Mouse (Mus musculus): Measurements from ENCODE around the gene Ubl7.
A peak's percentile ranks its signal among the peaks of the same experiment; 100 is the strongest.

Gene Ubl7

GRCm38 (mm10) chr9:57921491-57922060 lies 10.8 kb downstream of the Ubl7 start:
- no peak for DNase-seq (ENCODE audit: low spot score in 2 of 2)

DNA sequence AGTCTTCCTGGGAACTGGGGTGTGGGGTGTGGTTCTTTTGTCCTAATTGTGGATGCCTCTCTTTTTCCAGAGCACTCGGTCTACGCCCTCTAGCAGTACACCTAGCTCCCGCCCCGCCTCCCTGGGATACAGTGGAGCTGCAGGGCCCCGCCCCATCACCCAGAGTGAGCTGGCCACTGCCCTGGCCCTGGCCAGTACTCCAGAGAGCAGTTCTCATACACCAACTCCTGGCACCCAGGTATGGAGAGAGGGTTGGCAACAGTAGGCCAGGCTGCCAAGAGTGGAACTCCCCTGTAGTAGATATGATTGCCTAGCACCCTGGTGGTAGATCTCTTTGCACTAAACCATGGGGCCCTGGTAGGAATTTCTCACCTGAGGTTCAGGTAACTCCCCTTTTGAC lies 11.6 kb downstream of the Ubl7 start:
- no peak for DNase-seq (ENCODE audit: low spot score in 2 of 2)

GRCm38 (mm10) chr9:57923046-57923445 lies 12.3 kb downstream of the Ubl7 start:
- no peak for DNase-seq (ENCODE audit: low spot score in 2 of 2)

DNA sequence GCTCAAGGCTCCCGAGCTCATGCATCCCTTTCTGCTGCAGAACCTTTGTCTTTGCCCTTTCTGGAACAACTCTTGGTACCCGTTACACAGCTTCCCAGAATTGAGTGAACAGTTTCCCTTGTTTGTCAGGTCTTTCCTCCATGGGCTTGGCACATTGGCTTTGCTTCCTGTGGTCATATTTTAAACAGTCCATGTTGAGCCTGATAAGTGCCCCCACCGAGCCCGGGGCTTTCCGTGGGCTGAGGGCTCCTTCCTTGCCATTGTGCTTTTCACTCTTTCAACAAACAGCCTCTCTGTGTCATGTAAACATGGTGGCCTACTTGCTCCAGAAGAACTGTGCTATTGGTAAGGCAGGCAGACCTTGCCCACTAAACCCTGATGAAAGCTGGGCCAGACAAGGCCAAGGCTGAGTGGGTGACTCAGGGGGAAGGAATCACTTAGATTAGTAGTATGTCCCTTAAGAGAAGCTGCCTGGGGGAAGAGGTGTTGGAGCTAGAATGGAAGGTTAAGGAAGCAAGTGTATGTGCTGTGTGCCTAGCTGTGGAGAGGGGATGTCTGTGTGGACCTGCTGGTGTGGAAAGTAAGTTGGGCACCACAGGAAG lies 20.5 kb downstream of the Ubl7 start:
- peak in 1 of 2 experiments; percentile 50 for DNase-seq (ENCODE audit: low spot score in 2 of 2)

DNA sequence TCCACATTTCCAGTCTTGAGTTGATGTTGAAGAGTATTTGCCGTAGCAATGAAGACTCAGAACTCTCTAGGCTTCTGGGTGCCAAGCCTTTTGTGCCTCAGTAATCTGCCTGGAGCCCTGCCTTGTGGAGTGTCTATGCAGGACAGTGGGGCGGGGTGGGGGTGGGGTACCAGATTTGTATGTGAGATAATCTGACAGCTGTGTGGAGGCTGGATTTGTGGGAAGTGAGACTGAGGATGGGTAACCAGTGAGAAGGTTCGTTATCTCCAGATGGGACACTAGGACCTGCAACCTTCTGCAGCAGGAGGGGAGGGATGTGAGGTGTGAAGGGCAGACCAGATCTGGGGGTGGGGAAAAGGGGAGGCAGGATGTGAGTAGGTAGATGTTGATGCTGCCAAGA lies 21.5 kb downstream of the Ubl7 start:
- no peak for DNase-seq (ENCODE audit: low spot score in 2 of 2)

GRCm38 (mm10) chr9:57932831-57933602 lies 22.2 kb downstream of the Ubl7 start:
- peak in 1 of 2 experiments; percentile 57 for DNase-seq (ENCODE audit: low spot score in 2 of 2)

DNA sequence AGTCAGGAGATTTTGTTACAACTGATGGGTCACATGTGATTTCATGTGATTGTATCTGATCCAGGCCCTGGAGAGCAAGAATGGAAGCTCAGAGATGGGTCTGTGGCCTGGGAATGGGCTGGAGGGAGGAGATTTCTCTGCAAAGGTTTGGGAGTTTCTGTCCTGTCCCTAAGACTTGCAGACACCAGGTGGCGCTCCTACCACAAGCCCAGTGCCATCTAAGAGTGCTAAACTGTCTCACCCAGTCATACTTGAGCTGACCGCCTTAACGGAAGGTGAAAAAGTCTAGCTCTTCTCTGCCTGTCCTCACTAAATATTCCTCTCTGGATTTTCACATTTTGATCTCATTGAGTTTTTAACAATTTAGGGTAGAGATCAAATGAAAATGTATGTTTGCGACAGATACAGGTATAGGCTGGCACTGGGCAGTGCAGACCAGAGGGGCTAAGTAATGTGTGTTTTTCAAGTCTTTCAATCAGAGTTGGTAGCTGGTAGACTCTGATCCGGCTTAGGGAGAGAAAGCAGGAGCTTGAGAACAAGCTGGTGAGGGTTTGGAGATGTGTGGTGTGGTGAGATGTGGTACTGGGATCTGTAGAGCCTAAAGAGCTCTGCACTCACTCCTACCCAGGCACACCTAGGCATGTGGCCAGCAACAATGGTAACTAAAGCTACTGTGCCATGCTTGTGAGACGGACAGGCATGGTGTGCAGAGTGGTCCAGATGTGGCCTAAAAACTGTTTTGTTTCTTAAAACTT lies 25.1 kb downstream of the Ubl7 start:
- DNase-seq (ENCODE audit: low spot score in 2 of 2) = peak; percentile 71 to 88

DNA sequence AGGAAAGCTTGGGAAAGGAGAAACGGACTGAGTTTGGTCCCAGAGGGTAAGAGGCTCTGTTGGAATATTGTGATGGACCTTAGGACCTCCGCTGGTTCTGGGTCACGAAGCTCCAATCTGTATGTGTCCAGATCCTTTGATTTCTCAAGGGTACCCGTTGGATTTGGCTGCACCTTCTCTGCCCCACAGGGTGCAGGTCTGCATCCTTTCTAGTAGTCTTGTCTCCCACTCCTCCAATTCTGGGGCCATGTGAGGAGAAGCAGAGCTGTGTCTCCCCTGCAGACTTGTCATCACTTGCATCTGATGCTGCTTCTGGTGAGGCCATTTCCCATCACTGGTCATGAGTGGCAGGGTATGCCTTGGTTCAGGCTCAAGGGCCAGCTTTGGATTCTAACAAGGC lies 26.4 kb downstream of the Ubl7 start:
- DNase-seq (ENCODE audit: low spot score in 2 of 2) = no peak

DNA sequence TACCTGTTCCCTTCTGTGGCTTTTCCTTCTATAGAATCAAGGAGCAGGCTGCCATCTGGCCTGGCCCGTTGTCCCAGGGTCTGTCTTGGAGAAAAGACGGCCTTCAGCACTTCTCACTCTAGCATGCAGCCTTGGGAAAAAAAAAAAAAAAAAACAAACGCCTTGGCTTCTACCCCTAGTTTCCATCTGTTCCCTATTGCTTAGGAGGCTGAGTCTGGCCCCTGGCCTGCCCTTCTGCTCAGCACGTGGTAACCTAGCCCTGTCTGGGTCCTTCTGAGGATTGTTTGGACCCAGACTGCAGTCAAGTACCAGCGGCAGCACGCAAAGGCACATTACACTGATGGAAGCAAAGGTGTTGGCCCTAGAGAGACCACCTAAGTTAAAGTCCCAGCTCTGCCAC lies 26.9 kb downstream of the Ubl7 start:
- DNase-seq (ENCODE audit: low spot score in 2 of 2) = no peak

GRCm38 (mm10) chr9:57938225-57939055 lies 27.7 kb downstream of the Ubl7 start:
- no peak for DNase-seq (ENCODE audit: low spot score in 2 of 2)

- peak in 1 of 2 experiments; percentile 60 for DNase-seq (ENCODE audit: low spot score in 2 of 2)
Observed at GRCm38 (mm10) chr9:57939431-57940348, 28.9 kb downstream of the Ubl7 start, which contains the start of gene Sema7a. Sema7a (plus strand) TSS chr9:57940112.

GRCm38 (mm10) chr9:57940349-57940794 lies 29.6 kb downstream of the Ubl7 start:
- peak in 1 of 2 experiments; percentile 28 for DNase-seq (ENCODE audit: low spot score in 2 of 2)

DNA sequence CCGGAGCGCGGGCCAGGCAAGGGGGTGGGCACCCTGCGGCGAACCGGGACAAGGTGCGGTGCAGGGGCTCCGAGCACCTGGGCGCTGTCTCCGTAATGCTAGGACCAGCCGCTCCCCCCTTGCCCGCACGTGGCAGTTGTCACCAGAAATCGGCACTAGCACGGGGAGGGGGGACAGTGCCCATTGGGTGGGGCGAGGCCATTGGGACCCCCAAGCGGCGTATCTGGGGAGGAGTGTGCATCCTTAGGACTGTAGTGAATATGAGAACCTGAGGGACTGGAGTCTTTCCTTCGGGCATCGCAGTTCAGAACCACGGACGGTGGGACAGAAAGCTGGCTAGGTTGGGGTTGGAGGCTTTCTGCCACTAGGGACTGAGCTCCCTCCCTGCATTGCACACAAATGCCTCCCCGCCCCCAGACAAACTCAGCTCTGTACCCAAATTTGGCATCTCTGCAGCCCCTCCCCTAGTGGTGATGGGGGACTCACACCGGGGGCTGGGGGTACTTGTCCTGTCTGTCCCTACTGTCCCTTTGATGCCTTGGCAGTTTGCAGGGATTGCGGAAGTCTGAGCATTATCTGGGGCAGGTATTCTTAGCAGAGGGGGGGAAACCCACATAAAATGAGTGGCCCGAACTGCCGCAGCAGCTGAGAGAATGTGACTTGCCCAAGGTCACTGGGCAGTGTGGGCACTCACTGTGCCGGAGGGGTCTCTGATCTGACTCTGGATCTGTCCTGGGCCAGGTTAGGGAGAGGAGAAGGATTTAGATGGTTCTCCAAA lies 30.3 kb downstream of the Ubl7 start:
- DNase-seq (ENCODE audit: low spot score in 2 of 2) = no peak

GRCm38 (mm10) chr9:57942039-57942438 lies 31.3 kb downstream of the Ubl7 start:
- no peak for DNase-seq (ENCODE audit: low spot score in 2 of 2)

- DNase-seq (ENCODE audit: low spot score in 2 of 2) = no peak
Observed at GRCm38 (mm10) chr9:57943067-57943466, 32.3 kb downstream of the Ubl7 start.

GRCm38 (mm10) chr9:57944572-57944971 lies 33.8 kb downstream of the Ubl7 start:
- no peak for DNase-seq (ENCODE audit: low spot score in 2 of 2)

- no peak for DNase-seq (ENCODE audit: low spot score in 2 of 2)
Observed at GRCm38 (mm10) chr9:57945771-57946616, 35.2 kb downstream of the Ubl7 start.

GRCm38 (mm10) chr9:57947381-57948030 lies 36.7 kb downstream of the Ubl7 start:
- no peak for DNase-seq (ENCODE audit: low spot score in 2 of 2)
